Mouse (Mus musculus) megakaryocyte, embryonic 14.5 days (primary cell): ENCODE measurements at regions not wholly inside any gene's neighbourhood (a gene's known extent, or its start where the extent isn't known, plus 50 kb on each side); places are given as distances from the start of the nearest gene placed in this dataset.

Source experiments
- FLI1 ChIP-seq: IDR thresholded peaks from 2 replicates; pipeline ENCODE4 v1.6.1; 2012; ENCODE audit warnings: low read length, inconsistent platforms, mixed read lengths
- GATA1 ChIP-seq: IDR thresholded peaks from 3 replicates; pipeline ENCODE4 v1.6.1; 2012; ENCODE audit warnings: mixed read lengths, low read length, inconsistent platforms, borderline replicate concordance

GRCm38 (mm10) chr14:58174512-58174911, 104.2 kb downstream of the Fgf9 start:
- TF ChIP-seq GATA1 (no peak), FLI1 (no peak)
